Mouse (Mus musculus) layer of hippocampus, adult 8-10 months (tissue): ENCODE results near the gene Camta2. TPM values are rescaled to one million over a fixed set of nuclear protein-coding genes. Genes with fewer than 3 reads are reported as not detected.

Source experiments
- DNase-seq, 2 experiments: peaks; one replicate each; pipeline ENCODE4 v3.0.0; 2022; ENCODE audit warnings: low spot score in 2 of 2
- total RNA-seq, 4 experiments: library from RNA; stranded (reverse); gene quantifications; 2 replicates each; pipeline ENCODE4 v1.2.4; 2022

Camta2 gene
- total RNA-seq, 4 experiments from 2014 or later = 291 to 332 (median 307) TPM

DNA sequence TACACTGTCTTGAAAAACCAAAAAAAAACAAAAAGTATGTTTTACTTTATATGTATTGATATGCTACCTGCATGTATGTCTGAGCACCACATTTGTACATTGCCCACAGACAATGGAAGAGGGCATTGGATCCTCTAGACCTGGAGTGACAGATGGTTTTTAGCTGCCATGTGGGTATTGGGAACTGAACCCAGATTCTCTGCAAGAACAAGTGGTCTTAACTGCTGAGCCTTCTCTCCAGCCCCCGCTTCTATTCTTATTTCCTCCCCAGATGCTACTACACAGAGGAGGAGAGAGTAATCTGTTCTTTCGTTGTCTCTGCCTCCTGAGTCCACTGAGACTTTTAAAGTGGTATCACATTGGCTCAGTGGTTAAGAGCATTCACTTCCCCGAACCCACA is 5.6 kb upstream of the Camta2 start:
- no peak for DNase-seq

GRCm38 (mm10) chr11:70689578-70689977 is 1.7 kb upstream of the Camta2 start:
- no peak for DNase-seq

DNA sequence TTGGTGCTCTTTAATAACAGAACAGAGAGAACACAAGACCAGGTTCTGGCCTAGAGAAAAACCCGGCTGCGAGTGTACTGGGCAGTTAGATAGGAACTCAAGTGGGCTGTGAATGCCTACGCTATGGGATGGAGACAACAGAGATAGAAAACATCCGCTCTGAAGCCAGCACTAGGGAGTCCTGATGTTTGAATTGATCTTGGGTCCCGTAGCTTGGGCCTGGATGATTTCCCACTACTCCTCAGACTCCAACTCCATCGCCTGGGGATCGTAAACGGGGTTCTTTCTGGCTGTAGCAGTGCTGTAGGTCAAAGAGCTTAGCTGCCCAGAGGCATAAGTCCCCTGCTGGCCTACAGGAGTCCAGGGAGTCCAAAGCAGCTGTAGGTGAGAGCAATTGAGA is 467 bp upstream of the Camta2 start:
- DNase-seq = no peak

DNA sequence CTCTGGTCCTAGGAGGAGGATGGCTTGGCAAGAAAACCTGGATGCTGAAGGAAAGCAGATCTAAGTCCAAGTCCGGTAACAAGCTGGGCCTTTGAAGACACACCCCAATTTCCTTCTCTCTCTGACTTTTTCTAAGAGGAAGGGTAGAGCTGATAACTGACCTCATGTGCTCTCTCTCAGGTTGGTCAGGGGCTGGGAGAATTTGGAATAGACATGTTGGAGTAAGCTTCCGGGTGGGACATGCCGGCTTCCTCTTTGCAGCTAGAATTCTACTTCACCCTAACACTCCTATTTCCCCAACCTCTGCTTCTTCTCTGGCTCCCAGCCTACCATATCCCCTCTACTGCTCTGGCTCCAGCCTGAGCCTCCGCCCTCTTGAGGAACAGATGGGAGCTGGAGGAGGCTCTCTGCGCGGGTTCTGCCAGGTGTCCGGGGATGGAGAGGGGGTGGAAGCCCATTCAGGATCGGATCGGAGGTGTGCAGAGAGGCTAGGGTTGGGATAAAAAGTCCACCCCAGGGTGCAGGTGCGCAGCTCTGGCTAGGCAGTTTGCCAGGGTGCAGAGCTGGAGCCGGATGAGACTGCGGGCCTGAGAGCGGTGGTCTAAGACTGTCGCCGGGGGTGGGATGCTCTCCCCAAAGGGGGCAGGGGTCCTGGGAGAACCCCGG is 871 bp downstream of the Camta2 start:
- DNase-seq = peak; percentile 65 to 71

GRCm38 (mm10) chr11:70683640-70684039 is 4.3 kb downstream of the Camta2 start:
- no peak for DNase-seq

DNA sequence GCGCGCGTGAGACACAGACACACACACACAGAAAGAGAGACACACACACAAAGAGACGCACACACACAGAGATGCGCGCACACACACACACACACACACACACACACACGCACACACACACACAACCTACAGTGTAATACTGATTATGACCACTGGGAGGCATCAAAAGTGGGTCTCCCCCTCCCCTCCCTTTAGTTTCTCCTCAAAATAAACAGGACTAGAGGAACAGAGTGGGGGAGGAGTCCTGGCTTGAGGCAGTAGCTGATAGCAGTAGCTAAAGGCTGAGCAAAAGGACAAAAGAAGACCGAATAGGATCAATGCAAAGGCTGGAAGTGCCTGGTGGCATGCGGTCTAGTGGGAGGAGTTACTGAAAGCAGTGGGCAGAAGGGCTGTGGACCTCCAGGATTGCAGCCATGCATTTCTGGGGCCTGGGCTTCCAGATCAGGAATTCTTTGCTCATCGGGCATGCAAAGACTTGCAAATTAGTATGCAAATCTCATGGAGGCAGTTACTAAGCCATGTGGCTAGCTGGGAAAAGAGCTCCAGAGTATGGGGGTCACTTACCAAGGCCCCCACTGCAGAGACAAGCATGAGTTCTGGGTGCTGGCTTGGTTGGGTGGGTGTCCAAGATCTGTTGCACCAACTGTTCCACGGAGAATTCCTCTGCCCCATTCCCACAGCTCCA is 5.9 kb downstream of the Camta2 start:
- DNase-seq = peak in 1 of 2 experiments; percentile 42

GRCm38 (mm10) chr11:70681170-70681569 is 6.7 kb downstream of the Camta2 start:
- DNase-seq = no peak

DNA sequence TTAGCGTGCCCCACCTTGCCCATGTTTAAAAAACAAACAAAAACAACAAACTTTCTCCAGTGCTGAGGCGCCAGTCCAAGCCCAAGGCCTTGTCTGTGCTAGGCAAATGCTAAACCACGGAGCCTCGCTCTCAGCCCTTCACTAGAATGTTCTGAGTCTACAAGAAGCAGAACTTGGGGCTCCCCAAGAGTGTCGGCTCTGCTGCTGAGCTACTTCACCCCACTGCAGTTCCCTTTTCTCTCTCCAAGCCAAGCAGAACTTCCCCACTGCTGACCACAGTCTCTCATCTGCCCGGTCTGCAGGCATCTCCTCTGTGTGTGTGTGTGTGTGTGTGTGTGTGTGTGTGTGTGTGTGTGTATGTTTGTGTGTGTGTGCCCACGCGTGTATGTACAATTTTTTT is 8.0 kb downstream of the Camta2 start:
- DNase-seq = no peak

DNA sequence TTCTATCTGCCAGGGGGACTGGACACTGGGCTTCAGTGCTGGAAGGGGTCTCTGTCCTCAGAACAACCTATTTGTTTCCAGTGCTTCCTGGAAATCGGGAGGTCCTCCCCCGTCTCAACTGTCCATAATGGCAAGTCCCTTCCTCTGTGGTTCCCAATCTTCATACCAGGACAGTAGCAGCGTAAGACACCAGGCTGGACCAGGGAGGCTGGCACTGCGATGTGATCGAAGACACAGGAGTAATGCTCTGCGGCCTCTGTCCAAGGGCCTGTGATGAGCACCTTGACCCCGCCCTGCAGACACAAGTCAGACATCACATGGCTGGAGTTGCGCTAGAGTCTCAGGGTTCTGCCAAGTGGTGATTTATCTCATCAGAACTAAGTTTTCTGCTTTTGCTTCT is 8.5 kb downstream of the Camta2 start:
- no peak for DNase-seq

DNA sequence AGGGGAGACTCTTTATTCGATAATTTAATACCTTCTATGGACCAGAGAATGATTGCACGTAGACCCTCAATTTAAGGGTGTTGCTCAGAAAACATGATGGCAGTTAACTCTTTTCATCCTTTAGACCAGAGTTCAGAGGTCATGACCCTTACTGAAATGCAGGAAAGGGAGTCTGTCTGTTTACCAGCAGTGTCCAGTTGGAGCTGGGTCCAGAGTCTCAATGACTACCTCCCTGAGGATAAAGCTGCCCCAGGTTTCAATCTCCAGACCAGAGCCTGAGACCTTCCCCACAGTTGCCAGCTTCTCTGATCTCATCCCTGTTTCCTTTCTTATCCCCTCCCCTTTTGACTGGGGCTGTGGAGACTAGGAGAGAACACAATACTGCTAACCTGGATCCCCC is 9.3 kb downstream of the Camta2 start:
- no peak for DNase-seq

- no peak for DNase-seq
Observed at GRCm38 (mm10) chr11:70678092-70678491, 9.8 kb downstream of the Camta2 start.

- DNase-seq = no peak
Observed at GRCm38 (mm10) chr11:70674501-70674900, 13.4 kb downstream of the Camta2 start.

DNA sequence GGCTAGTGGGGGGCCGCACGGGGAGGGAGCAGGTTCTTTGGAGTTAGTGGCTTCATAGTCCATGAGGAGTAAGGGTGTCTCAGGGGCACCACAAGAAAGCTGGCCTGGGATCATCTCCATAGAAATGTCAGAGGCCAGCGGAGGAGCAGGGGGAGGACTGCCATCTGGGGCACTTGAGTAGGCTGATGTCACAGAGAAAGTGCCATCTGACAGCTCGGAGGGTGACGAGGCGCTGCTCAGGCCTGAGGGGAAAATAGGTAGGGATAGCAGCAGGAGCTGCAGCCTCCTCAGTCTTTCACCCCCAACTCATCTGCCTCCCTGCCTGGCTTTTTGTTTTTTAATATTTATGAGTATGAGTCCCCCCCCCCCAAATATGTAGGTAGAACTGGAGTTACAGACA is 13.9 kb downstream of the Camta2 start:
- DNase-seq = no peak

DNA sequence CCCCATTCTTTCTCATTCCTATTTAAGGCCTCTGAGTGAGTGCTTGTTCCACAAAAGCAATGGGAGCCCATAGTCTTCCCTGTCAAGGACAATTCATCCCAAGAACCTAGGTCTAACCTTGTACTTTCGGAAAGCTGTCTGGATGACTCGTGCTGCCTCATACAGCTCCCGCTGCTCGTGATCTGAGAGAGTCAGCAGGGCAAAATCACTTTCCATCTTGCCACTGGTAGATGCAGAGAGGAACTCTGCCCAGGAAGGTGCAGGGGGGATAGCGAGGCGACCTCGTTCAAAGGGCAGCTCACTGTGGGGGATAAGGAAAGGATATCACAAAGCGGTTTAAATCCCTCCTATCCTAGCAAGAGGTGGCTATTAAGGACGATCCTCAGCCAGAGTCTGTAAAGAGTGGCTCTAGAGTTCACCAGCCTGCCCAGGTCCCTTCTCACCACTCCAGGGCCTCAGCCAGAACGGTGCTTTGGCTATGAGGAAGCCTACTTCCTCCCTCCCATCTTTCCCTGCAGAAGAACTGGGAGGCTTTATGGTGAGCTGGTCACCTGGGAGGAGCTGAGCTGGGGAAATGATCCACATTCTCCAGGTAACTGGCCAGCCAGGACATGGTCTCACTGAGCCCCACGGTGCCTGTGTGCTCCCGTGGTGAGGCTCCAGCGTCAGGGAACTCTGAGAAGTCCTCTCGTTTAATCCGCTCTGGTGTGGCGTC is 16.4 kb downstream of the Camta2 start:
- DNase-seq = no peak

GRCm38 (mm10) chr11:70670483-70670882 is 17.4 kb downstream of the Camta2 start:
- DNase-seq = peak in 1 of 2 experiments; percentile 38

DNA sequence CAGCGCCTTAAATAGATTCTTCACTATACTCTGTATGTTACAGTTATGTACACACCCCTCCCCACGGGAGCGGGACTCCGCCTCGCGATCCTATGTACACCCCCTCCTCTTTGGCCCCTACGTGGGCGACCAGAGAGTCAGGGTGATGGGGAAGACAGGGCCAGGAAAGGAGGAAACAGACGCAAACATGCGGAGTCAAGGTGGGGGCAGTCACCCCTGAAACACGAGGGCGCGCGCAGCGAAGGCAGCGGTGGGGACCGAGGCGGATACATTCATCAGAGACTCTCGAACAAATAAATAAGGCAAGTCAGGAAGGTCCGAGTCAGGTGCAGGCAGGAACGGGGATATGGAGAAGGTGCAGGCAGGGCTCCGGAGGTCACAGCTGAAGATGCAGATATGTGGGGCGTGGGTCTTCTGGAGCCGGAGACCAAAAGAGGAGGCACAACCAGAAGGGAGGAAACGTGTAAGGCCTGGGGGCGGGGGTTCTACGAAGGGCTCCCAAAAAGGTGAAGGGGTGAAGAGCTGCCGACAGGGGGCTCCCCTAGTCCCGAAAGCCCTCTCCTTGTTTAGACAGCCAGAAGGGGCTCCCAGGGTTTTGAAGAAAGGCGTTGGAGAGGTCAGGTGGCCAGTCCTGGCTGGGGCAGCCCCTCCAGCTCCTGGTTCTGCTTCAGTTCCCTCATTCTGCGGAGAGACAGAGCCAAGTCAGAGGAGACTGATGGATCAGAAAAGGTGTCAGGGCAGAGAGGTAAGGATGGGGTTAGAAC is 18.1 kb downstream of the Camta2 start:
- peak in 1 of 2 experiments; percentile 62 for DNase-seq

DNA sequence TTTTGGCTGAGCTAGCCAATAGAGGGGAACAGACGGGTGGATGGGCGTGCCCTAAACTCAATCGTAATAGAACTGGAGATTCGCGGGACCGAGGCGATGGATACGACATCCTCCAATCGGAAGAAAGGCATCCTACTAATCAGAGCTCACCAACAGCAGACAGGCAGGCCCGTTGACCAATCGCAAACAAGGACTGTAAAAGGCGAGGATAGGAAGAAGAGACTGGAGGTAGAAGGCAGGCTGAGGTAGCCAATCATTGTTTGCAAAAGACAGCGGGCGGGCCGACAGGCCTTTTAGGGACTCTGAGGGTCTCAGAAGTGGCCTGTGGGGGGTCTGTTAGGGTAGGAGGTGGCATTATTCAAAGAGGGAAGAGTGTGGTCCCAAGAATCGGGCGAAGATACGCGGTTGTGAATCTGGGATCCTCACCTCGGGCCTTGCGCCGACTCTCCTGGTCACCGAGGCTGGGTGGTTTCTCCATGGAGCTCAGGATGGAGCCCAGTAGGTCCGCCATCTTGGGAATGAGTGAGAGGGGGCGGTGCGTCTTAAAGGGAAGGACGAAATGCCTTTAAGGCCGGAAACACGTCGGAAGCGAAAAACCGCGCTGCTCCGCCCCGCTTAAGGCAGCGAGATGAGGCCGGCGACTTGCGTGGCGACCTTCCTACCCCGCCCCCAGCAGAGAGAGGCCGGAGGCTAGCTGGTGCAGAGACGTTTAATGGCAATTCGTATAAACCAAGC is 19.0 kb downstream of the Camta2 start, which contains the start of gene Spag7:
Spag7 (minus strand) TSS at position 646 of the 735 bp plus-strand sequence.
- peak; percentile 99 for DNase-seq

DNA sequence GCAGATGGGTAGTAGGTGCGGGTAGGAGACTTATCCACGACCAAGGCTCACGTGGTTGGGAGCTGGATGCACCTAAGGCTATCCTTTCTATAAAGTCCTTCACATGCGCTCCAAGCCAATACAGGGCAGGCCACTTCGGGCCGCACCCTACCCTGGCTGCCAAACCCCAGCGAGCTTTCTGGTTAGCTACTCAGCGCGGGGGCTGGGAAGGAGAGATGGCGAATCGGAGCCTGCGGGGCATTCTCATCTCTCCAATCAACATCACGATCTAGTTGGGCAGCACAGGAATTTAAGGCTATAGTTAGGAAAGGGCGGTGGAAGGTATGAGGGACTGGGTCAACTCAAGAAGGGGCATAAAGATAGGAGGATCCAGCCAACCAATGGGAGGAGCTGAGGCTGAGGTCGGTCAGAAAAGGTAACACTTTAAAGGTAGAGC is 19.6 kb downstream of the Camta2 start:
- DNase-seq = no peak

GRCm38 (mm10) chr11:70667271-70668150 is 20.4 kb downstream of the Camta2 start:
- DNase-seq = no peak

DNA sequence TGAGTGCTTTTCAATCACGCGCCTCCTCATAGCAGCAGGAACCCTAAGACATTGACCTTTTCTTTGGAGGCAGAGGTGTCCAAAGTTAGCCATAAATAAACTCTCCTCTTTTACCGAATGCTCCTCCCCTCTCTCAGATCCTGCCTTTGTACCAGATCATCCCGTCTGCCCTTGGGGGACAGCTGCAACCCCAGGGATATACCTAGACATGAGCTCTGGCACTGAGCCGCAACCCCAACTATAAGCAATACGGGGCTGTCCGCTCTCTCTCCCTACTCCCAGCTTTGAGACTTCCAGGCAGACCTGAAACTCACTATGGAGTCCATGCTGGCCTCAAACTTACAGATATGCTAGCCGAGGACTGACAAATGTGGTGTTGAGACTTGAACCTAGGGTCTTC is 21.2 kb downstream of the Camta2 start:
- no peak for DNase-seq
